Mouse (Mus musculus) thymus, postnatal 36 days (tissue): ENCODE measurements around the gene Itgae.

ENCODE experiments used
- DNase-seq, 2 experiments: peaks; one replicate each; pipeline ENCODE4 v3.0.0; 2022; ENCODE audit warnings: mixed read lengths in 2 of 2

The Itgae gene

GRCm38 (mm10) chr11:73148209-73148608 is 57.8 kb downstream of the Itgae start:
- no peak for DNase-seq

- no peak for DNase-seq
These were observed 64.7 kb downstream of the Itgae start for GRCm38 (mm10) chr11:73155071-73155470.

GRCm38 (mm10) chr11:73159957-73160810 is 69.8 kb downstream of the Itgae start, which contains the start of gene P2rx5:
Gene P2rx5 (plus strand): TSS chr11:73160421.
- DNase-seq: no peak

DNA sequence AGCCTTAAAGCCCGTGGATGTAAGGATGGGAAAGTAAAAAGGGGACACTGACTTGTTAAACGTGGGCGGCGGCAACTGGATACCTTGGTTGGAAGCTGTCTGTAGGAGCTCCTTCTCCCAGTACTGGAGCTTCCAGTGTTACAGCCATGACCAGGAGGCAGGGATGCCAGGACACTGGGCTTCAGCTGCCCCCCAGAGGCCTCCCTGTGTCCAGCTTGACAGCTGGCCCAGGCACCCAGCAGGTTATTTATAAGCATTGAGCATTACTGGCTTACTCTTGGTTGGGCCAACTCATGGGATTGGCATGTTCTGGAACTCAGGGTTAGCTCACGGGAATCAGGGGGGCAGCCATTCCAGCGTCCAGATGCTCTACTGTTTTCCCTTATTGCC is 70.4 kb downstream of the Itgae start:
- DNase-seq: no peak

DNA sequence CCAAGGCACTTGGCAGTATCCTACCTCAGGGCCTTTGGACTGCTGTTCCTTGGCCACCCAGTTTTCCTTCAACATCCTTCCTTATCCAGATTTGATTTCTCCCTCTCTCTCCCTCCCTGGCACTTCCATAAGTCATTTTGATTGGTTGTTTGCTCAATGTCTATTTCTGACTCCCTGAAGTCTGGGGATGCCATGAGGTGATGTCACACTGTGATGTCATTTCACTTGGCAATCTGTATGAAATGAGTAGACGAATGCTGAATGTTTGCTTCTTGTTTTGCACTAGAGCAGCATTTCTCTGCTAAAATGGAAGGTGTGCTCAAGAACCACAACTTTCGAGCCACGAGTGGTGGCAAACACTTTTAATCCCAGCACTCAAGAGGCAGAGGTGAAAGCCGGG is 71.2 kb downstream of the Itgae start:
- no peak for DNase-seq

DNA sequence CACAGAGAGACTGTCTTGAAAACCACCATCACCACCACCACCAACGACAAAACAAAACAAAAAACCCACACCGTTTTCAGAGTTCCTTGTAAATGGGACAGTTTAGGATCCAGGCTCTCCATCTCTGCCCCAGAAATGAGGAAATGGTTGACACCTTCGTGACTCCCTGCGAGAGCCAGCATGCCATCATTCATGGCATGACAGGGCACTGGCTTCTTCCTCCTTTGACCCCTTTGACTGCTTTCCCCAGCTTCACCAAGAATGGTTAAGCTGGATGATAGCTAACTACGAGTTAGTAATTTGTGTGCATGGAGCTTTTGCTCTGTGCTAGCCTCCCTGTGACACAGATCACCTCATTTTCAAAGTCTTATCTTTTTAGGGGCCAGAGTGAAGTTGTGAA is 71.9 kb downstream of the Itgae start:
- no peak for DNase-seq

- no peak for DNase-seq
These were observed 77.7 kb downstream of the Itgae start for GRCm38 (mm10) chr11:73168071-73168470.

GRCm38 (mm10) chr11:73168576-73168975 is 78.2 kb downstream of the Itgae start:
- no peak for DNase-seq

GRCm38 (mm10) chr11:73169231-73169630 is 78.8 kb downstream of the Itgae start:
- peak; percentile 56 to 65 for DNase-seq

DNA sequence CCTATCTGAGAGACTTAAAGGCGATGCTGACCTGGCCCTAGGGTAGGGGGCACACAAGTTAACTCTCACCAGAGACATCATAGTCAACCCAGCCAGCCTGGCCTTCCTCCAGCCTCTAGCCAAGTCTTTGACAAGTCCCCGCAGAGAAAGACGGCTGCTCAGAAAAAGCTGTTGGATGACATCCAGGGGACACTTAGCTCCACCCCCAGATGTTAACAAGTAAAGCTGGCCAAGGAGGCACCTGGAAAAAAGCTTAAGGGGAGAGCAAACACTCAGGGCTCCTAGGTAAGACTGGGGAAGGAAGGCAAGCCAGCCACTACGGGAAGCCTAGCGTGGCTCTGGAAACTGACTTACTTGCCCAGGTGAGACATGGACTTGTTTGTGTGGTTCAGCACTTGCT is 81.8 kb downstream of the Itgae start:
- no peak for DNase-seq

- DNase-seq: no peak
These were observed 85.2 kb downstream of the Itgae start for GRCm38 (mm10) chr11:73175612-73176011.

- DNase-seq: no peak
These were observed 85.8 kb downstream of the Itgae start for GRCm38 (mm10) chr11:73176186-73176585.

DNA sequence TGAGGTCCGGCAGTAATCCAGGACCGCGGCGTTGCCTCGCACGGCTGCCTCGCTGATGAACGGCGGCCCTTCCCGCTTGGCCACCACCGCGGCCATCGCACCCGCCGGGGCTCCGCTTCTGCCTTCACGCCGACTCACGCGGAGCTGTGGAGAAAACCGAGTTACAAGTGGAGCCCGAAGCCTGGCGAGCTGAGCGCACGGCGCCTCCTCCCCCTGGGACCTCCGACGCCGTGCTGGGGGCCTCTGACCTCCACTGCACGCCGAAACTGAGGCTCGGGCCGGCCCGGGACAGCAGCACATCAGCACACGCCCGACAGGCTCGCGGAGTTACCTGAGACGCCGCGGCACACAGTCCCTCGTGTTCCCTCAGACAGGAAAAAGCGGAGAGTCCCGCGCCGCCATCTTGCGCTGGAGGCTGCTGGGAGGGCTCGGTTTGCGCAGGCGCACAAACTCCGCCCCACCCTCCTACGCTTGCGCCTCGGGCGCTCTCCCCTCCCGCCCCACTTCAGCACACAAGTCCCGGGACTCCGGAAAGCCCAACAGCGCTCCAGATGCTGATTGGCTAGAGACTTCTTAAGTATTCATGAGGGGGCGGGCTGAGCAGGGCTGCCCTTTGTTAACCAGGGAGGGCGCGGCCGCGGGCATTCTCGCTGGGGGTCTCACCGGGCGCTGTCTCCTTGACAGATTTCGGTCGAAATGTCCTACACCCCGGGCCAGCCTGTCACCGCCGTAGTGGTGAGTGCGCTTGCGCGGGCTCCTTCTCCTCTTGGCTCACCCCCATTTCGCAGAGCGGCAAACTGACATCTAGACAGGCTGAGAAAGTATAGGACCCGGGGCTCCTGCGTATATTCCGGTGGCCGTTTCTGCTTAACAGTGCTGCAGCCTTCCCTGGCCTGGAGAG is 86.5 kb downstream of the Itgae start, which contains the start of the genes Emc6 and Tax1bp3:
Emc6 (minus strand) TSS at position 430 of the 901 bp plus-strand sequence.
Tax1bp3 (plus strand) TSS at position 476 of the 901 bp plus-strand sequence.
- DNase-seq: peak; percentile 95 to 97

DNA sequence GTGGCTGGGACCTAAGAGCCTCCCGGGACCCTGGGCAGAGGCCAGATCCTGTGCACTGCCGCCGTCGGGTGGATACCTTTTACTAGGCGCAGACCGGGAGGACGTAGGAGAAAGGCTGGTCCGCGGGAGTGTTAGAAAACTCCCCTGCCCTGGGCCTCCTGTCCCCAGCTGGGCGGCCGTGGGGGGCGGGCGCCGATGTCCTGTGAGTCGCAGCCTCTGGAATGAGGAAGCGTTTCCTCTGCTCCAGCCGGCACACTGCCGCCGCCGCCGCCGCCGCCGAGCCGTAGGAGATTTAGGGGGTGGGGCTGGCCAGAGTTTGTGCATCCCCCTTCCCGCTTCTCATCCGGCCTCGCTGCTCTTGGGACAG is 87.1 kb downstream of the Itgae start:
- DNase-seq: peak; percentile 44 to 64

DNA sequence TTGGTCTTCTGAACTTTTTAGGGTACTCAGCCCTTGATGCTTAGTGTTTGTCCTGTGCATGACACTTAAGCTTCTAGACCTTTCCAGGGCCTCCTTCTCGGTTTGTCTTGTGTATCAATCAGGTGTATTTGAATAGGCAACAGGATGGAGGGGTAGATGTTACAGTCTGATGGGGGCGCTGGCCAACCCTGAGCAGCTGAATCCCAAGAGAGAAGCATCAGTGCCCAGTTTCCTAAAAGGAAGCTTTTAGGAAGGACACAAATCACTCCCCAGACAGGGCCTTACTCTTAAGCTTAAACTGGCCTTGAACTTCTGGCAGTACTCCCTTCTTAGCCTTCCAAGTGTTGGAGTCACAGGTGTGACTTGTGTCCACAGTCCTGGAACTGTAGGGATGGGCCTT is 87.5 kb downstream of the Itgae start:
- DNase-seq: no peak

GRCm38 (mm10) chr11:73185872-73186615 is 95.7 kb downstream of the Itgae start:
- no peak for DNase-seq

DNA sequence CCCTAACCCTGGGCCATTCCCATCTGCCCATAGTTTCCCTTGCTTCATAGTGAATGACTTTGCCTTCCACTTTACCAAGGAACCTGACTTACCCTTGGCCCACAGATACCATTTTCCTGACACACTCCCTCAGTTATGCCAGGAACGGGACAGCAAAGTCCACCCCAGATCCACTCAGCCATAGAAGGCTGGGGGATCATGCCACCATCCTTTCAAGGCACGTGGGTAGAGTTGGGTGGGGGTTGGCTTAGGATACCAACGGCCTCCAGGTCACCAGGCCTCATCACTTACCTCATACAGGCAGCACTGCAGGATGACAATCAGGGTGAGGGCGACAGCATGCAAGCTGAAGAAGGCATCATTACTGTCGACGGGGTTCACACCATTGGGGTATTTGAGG is 96.8 kb downstream of the Itgae start:
- no peak for DNase-seq

DNA sequence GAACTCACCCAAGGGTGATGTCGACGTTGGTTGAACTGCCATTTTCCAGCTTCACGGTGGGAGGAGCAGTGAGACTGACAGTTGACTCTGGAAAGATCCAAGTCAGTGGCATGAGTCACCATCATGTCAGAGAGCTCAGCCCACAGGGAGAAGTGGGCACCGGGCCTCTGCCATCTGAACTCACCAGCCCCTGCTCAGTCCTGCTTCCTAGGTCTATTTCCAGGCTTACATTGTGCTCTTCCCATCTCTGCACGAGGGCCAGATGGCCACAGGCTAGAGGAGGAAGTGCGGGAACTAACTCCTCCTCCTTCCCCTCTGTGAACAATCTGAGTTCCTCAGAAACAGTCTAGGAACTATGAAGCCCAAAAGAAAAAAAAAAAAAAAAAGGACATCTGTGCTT is 102.7 kb downstream of the Itgae start:
- DNase-seq: no peak

DNA sequence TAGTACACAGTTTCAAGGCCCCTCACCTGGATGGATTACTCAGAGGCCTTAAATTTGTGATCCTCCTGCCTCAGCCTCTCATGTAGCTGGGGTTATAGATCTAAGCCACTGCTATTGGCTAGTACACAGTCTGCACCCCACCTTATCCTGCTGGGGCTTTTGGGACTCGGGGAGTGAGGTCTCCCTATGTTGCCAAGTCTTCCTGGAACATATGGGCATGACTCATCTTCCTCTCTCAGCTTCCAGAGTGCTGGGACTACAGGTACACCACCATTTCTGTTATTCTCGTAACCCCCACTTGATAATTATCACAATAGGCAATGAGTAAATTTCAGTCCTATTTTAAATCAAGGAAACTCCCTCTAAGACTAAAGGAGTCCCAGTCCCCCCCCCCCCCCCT is 104.1 kb downstream of the Itgae start:
- no peak for DNase-seq
